Mouse (Mus musculus) 416B (cell line): ENCODE results near the gene Phkg2.

Experiments used
- DNase-seq: peaks from one replicate; pipeline ENCODE4 v3.0.0; 2011; ENCODE audit warnings: low read depth

Gene Phkg2

DNA sequence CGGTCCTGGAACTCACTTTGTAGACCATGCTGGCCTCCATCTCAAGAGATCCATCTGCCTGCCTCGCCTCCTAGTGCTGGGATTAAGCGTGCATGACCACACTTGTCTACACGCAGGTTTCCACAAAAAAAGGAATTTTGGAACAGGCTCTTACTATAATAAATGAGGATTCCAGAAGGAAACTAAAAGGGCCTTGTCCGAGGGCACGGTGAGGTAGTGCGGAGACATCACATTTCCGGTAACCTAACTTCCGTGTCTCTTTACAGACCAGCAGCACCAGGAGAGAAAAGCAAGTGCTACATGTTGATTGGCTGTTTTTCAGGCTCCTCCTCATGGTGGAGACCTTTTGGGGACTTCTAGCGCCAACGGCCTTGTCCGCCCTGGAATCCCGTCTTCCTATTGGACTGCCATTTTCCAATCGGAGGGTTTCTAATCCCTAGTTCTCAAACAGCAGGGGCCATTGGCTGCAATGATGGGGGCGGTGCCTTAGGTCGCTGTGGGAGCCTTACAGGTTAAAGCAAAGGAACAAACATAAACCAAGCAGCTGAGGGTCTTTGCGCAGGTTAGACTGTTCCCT lies at the start of gene Phkg2:
Phkg2 (plus strand) TSS at position 446 of the 577 bp plus-strand sequence.
- peak; percentile 99 for DNase-seq

GRCm38 (mm10) chr7:127541671-127542070 lies 31.5 kb upstream of the Phkg2 start:
- no peak for DNase-seq

- no peak for DNase-seq
These were observed 23.9 kb upstream of the Phkg2 start for GRCm38 (mm10) chr7:127549116-127549835.

DNA sequence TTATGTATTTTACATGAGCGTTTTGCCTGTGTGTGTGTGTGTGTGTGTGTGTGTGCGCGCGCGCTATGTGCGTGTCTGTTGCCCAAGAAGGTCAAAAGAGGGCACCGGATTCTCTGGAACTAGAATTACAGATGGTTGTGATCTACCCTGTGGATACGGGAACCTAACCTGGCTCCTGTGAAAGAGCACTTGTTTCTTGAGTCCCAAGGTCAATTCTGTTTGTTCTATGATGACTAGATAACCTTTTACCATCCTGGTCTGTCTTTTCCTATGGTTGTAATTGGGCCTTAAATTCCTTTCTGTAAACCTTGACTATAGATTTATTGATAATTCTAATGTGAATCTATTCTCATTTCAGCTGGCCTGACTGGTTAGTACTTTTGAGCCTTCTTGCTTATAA lies 21.6 kb upstream of the Phkg2 start:
- no peak for DNase-seq

DNA sequence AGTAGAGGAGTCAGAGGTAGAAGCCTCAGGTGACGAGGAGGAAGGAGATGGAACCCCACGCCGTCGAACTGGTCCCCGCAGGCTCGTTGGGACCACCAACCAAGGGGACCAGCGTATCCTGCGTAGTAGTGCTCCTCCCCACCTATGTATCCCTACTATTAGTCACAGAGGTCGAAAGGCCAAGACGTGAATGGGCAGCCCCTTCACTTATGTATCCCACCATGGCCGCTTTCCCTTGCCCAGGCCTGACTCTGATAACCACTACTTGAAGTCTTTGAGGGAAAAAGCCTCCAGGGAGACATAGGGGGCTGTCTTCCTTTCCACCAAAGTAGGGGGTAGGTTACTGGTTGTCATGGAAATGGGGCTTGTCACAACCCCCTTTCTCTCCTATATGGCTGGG lies 12.6 kb upstream of the Phkg2 start:
- DNase-seq: no peak

GRCm38 (mm10) chr7:127561340-127561858 lies 11.7 kb upstream of the Phkg2 start, which contains the start of gene Tmem265:
TSS of gene Tmem265 (plus strand) at chr7:127561390.
- DNase-seq: no peak

- no peak for DNase-seq
These were observed 8.6 kb upstream of the Phkg2 start for GRCm38 (mm10) chr7:127564381-127565150.

GRCm38 (mm10) chr7:127573503-127574008 lies 416 bp downstream of the Phkg2 start:
- DNase-seq: peak; percentile 24

DNA sequence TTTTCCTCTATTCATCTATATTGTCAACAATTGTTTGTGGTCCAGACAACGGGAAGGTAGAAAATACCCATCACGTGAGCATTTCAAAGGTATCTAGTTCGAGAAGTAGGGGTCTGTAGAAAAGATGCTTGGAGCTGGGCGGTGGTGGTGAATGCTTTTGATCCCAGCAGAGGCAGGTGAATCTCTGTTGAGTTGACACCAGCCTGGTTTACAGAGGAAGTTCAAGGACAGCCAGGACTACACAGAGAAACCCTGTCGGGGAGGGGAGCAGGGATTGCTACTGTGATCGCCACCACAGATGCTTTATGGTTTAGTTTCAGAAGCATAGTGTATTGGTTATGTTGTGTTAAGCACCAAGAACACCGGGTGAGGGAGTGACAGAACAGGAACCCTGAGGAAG lies 975 bp downstream of the Phkg2 start:
- peak; percentile 13 for DNase-seq

- no peak for DNase-seq
These were observed 10.1 kb downstream of the Phkg2 start for GRCm38 (mm10) chr7:127583260-127583659.

GRCm38 (mm10) chr7:127585031-127585430 lies 11.9 kb downstream of the Phkg2 start:
- no peak for DNase-seq

- no peak for DNase-seq
These were observed 13.0 kb downstream of the Phkg2 start for GRCm38 (mm10) chr7:127586149-127586548.

- no peak for DNase-seq
These were observed 14.1 kb downstream of the Phkg2 start for GRCm38 (mm10) chr7:127587196-127587595.

DNA sequence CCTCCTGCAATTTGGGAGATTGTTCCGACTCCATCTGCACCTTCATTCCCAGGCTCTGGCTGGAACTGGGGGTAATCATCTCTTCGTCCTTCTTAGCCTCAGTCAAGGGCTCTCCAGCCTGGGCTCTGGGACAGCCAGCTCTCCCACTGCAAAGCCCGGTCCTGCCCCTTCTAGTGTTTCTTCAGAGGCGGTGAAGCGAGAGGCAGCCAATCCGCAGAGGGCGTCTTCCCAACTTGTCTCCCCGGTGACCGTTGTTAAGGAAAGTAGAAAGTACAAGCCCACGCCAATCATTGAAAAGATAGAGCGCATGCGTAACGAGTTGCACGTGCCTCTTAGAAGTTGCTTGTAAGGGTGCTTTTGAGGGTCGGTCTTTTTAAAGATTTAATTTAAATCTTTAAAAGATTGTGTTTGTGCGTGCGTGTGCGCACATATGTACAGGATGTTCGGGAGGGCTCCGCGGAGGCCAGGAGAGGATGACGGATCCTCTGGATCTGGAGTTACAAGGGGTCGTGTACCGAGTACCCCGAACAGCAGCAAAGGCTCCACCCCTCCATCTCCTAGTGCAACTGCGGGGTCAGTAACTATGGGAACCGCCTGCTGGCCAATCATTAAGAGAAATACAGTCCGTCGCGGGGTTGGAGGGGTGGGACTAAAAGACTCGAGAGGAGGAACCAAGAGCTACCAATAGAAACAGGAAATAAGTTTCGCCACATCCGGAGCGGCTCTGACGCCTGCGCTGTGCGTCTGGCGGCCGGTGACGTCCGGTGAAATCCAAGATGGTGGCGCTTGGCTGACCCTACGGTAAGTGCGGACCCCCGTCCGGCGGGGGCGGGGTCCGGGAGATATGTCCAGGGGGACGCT lies 15.1 kb downstream of the Phkg2 start, which contains the start of the genes Ccdc189 and Rnf40:
Ccdc189 (minus strand) TSS at position 585 of the 861 bp plus-strand sequence.
Rnf40 (plus strand) TSS at position 757 of the 861 bp plus-strand sequence.
- DNase-seq: peak; percentile 100

DNA sequence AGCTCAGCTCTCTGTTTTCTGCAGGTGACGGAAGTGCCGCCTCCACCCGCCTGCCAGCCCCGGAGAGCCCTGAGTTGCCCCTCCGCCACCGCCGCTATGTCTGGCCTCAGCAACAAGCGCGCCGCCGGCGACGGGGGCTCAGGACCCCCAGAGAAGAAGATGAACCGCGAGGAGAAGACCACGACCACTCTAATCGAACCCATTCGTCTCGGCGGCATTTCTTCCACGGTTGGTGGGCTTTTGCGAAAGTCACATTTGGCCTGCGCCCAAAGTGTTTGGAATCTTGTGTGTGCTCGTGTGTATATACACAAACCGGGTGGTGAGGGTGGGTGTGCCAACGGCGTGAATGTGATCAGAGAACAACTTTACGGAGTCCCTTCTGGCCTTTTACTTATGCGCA lies 15.8 kb downstream of the Phkg2 start:
- peak; percentile 15 for DNase-seq

DNA sequence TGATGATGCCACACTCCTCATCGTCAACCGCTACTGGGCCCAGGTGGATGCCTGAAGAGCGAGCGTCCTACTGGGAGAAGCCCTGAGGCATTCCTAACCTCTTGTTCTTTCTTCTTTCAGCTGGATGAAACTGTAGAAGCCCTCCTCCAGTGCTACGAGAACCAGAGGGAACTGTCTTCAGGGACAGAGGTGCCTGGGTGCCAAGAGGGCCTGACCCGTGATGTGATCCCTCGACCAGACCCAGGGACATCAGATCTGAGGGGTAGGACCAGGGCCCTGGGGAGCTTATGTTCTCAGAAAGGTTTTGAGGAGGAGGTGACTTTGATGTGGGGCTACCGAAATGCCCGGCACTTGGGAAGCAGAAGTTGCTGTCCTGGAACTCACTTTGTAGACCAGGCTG lies 16.5 kb downstream of the Phkg2 start:
- DNase-seq: no peak

DNA sequence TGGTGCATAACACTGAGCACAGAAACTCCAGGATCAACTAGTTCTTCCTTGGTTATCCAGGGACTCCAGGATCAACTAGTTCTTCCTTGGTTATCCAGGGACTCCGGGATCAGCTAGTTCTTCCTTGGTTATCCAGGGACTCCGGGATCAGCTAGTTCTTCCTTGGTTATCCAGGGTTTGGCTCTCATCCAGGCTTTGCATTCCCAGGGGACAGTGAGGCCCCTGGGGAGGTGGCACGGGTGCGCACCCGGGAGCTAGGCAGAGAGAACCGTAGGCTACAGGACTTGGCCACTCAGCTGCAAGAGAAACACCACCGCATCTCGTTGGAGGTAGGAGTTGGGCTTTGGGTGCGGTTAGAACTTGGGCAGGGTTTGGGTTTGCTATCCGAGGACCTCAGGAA lies 18.0 kb downstream of the Phkg2 start:
- no peak for DNase-seq

DNA sequence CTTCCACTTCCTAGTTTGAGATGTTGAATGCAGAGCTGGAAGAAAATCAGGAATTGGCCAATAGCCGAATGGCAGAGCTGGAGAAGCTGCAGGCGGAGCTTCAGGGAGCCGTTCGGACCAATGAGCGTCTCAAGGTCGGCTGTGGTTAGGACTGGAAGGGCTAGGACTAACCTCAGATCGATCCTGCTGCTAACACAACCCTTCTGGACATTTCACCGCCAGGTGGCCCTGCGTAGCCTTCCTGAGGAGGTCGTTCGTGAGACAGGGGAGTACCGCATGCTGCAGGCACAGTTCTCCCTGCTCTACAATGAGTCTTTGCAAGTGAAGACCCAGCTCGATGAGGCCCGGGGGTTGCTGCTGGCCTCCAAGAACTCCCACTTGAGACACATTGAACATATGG lies 19.4 kb downstream of the Phkg2 start:
- no peak for DNase-seq

DNA sequence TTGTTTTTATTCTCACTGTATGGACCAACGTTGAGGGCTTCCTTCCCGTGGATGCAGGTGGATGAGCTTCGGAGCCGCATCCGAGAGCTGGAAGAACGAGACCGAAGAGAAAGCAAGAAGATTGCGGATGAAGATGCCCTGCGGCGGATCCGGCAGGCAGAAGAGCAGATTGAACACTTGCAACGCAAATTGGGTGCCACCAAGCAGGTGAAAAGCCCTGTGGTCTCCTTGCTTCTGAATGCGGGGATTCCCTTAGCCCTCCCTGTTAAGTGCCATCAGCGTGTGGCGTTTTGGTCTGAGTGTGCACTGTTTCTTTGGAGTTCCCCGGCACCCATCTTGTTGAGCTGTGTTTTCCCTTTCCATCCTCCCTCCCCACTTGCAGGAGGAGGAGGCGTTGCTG lies 23.6 kb downstream of the Phkg2 start:
- DNase-seq: no peak

DNA sequence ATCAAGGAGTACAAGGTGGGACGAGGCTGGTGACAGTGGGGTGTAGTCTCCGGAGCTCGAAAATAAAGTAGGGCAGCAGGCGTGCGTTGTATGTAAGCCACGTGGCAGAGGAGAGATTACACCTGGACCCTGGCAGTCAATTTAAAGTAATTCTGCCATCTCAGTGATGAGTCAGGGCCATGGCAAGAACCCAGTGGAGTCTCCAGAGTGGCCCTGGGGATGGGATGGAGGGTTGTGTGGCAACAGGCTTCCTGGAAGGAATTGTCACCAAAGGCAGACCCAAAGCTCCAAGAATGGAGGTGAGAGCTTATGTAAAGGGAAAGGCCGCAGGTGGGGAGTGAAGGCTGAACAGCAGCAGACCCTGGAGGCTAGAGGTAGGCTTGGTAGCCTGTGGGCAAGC lies 27.5 kb downstream of the Phkg2 start:
- DNase-seq: no peak

- no peak for DNase-seq
These were observed 28.6 kb downstream of the Phkg2 start for GRCm38 (mm10) chr7:127601735-127602134.
